Mouse (Mus musculus) bone marrow macrophage, adult 2 months (primary cell): ENCODE data around the gene Mib2. TPM values are rescaled to one million over a fixed set of nuclear protein-coding genes. Genes with fewer than 3 reads are reported as not detected.

Source experiments
- H3K27ac ChIP-seq: 2 replicates; pipeline ENCODE4 v1.5.1; 2012; ENCODE audit warnings: low read depth, low read length; ENCODE audit not compliant: insufficient read depth
- H3K4me1 ChIP-seq: 2 replicates; pipeline ENCODE4 v1.6.1; 2012; ENCODE audit warnings: low read length; ENCODE audit not compliant: control insufficient read depth, insufficient read depth
- H3K4me3 ChIP-seq: 2 replicates; pipeline ENCODE4 v1.5.1; 2012; ENCODE audit warnings: mild to moderate bottlenecking, low read length, moderate library complexity; ENCODE audit not compliant: insufficient read depth
- CTCF ChIP-seq: IDR thresholded peaks from 2 replicates; pipeline ENCODE4 v1.5.1; 2012; ENCODE audit warnings: low read depth, mild to moderate bottlenecking, low read length, moderate library complexity
- POLR2A ChIP-seq: IDR thresholded peaks from 2 replicates; pipeline ENCODE4 v1.6.1; 2012; ENCODE audit warnings: mild to moderate bottlenecking, low read depth, low read length, borderline replicate concordance
- polyA plus RNA-seq: library from polyadenylated mRNA; stranded (reverse); fragments of >200 nt; gene quantifications from 2 replicates; pipeline ENCODE4 v1.2.4, GENCODE M21; 2012; ENCODE audit not compliant: missing spikeins, insufficient read depth, insufficient read length

Mib2 gene
- 39.9 and 48.7 TPM in 2 replicates for polyA plus RNA-seq

GRCm38 (mm10) chr4:155668689-155669597 is at the start of gene Mib2:
Mib2 (minus strand) TSS chr4:155669198.
- H3K27ac ChIP-seq = peak within 1 kb of the TSS; percentile 89
- H3K4me1 ChIP-seq = peaks cover 9% of the 10 kb centered on the region
- TF ChIP-seq POLR2A = no peak
- no peak for TF ChIP-seq CTCF
- H3K4me3 ChIP-seq = peak within 1 kb of the TSS; percentile 97

- peak overlapping the region; percentile 21; the same call in 1 of the 2 replicates for H3K4me3 ChIP-seq
- H3K4me1 ChIP-seq = peaks cover 35% of the 10 kb centered on the region
- peak overlapping the region; percentile 98 for H3K27ac ChIP-seq
- TF ChIP-seq CTCF (no peak), POLR2A (no peak)
Measured at GRCm38 (mm10) chr4:155710521-155711252, 41.7 kb upstream of the Mib2 start.

GRCm38 (mm10) chr4:155708988-155709387 is 40.0 kb upstream of the Mib2 start:
- Histone ChIP-seq H3K4me3 (no peak overlapping the region), H3K27ac (peak overlapping the region; percentile 98), H3K4me1 (peaks cover 35% of the 10 kb centered on the region)
- no peak for TF ChIP-seq POLR2A
- TF ChIP-seq CTCF = no peak

GRCm38 (mm10) chr4:155708582-155708981 is 39.6 kb upstream of the Mib2 start:
- no peak for TF ChIP-seq CTCF
- no peak for TF ChIP-seq POLR2A
- Histone ChIP-seq H3K27ac (peak overlapping the region; percentile 98), H3K4me3 (no peak overlapping the region), H3K4me1 (peaks cover 37% of the 10 kb centered on the region)

GRCm38 (mm10) chr4:155705592-155705929 is 36.6 kb upstream of the Mib2 start:
- Histone ChIP-seq H3K4me3 (peak overlapping the region; percentile 90), H3K4me1 (peaks cover 32% of the 10 kb centered on the region), H3K27ac (peak overlapping the region; percentile 96)
- TF ChIP-seq CTCF = no peak
- TF ChIP-seq POLR2A = no peak

GRCm38 (mm10) chr4:155704721-155705591 is 36.0 kb upstream of the Mib2 start, which contains the start of gene Ssu72:
Ssu72 (plus strand) TSS chr4:155704800.
- peak within 1 kb of the TSS; percentile 96 for H3K27ac ChIP-seq
- H3K4me3 ChIP-seq = peak within 1 kb of the TSS; percentile 90
- TF ChIP-seq POLR2A (no peak), CTCF (no peak)
- H3K4me1 ChIP-seq = peaks cover 26% of the 10 kb centered on the region

- H3K4me3 ChIP-seq = no peak overlapping the region
- H3K4me1 ChIP-seq = peaks cover 23% of the 10 kb centered on the region
- H3K27ac ChIP-seq = no peak overlapping the region
- TF ChIP-seq CTCF = no peak
- TF ChIP-seq POLR2A = no peak
Measured at GRCm38 (mm10) chr4:155703425-155703929, 34.5 kb upstream of the Mib2 start.

GRCm38 (mm10) chr4:155700425-155700824 is 31.4 kb upstream of the Mib2 start:
- TF ChIP-seq CTCF = no peak
- H3K4me1 ChIP-seq = peaks cover 34% of the 10 kb centered on the region
- no peak overlapping the region for H3K27ac ChIP-seq
- no peak overlapping the region for H3K4me3 ChIP-seq
